In genomic region chr16:93581125-93581524, GRCm38 (mm10) we compare ENCODE assay signal across 25 mouse cellular contexts. TPM values are rescaled to one million over a fixed set of nuclear protein-coding genes. Genes with fewer than 3 reads are reported as not detected.
A peak's percentile ranks its signal among the peaks of the same experiment; 100 is the strongest.
DNase-seq lines count a peak whose midpoint lies in the region; ATAC-seq and TF ChIP-seq lines count a peak whose summit lies in the region.
"Had no signal": no experiment of that assay in that cellular context is flagged by ENCODE, and none has a peak within 500 bp of the region (broad histone marks: within the 10 kb centered on the region; RNA-seq: fewer than 3 reads in every experiment).

No protein-coding gene starts in this region.

- no peak overlapping the region for H3K4me2 ChIP-seq in heart, embryonic 14.5 days (ENCODE audit: low read length)
- H3K4me2 ChIP-seq in lung, embryonic 14.5 days = no peak overlapping the region
- H3K4me2 ChIP-seq: embryonic facial prominence, embryonic 12.5 days; forebrain, embryonic 15.5 days; hindbrain, embryonic 14.5 days; liver, embryonic 11.5 days; midbrain, embryonic 15.5 days had no signal

- H3K4me3 ChIP-seq in heart, embryonic 14.5 days (ENCODE audit: control insufficient read depth in 1 of 2, insufficient read depth in 1 of 2, low read depth in 1 of 2, low read length in 2 of 2) = no peak overlapping the region
- no peak overlapping the region for H3K4me3 ChIP-seq in lung, embryonic 14.5 days (ENCODE audit: low read depth, low read length)
- H3K4me3 ChIP-seq: embryonic facial prominence, embryonic 12.5 days; forebrain, embryonic 15.5 days; limb, embryonic 10.5 days; midbrain, embryonic 15.5 days had no signal

- H3K9ac ChIP-seq in heart, embryonic 14.5 days (ENCODE audit: low read length) = no peak overlapping the region
- no peak overlapping the region for H3K9ac ChIP-seq in lung, embryonic 14.5 days
- H3K9ac ChIP-seq: embryonic facial prominence, embryonic 12.5 days; forebrain, embryonic 15.5 days; hindbrain, embryonic 14.5 days; midbrain, embryonic 15.5 days had no signal

- DNase-seq in heart, adult 9 months (ENCODE audit: low spot score in 2 of 2) = no peak
- DNase-seq in lung, embryonic 14.5 days = peak; percentile 93
- DNase-seq in lung, postnatal 25 days (ENCODE audit: low spot score) = no peak
- peak; percentile 79 for DNase-seq in lung, postnatal 10 days
- no peak for DNase-seq in gastrocnemius, postnatal 14 days
- no peak for DNase-seq in thymus, postnatal 10 days (ENCODE audit: low spot score in 2 of 2)
- DNase-seq: cerebellum, adult 11-12 months; layer of hippocampus, postnatal 36 days; right cerebral cortex, adult 18-20 months; thymus, adult 18-20 months had no signal

- no peaks in the 10 kb centered on the region for H3K9me3 ChIP-seq in heart, embryonic 14.5 days (ENCODE audit: control insufficient read depth, low read length)
- no peaks in the 10 kb centered on the region for H3K9me3 ChIP-seq in lung, embryonic 14.5 days (ENCODE audit: low read depth, low read length)
- H3K9me3 ChIP-seq: embryonic facial prominence, embryonic 12.5 days; forebrain, embryonic 15.5 days; limb, embryonic 10.5 days; midbrain, embryonic 15.5 days had no signal

- peaks cover 9 to 16% of the 10 kb centered on the region in 2 experiments; a peak in 3 of 4 replicates for H3K4me1 ChIP-seq in heart, embryonic 14.5 days (ENCODE audit: control insufficient read depth in 2 of 2, insufficient read depth in 2 of 2, low read length in 2 of 2)
- H3K4me1 ChIP-seq in lung, embryonic 14.5 days (ENCODE audit: insufficient read depth) = 0 out of 2 replicates have a peak, but pooled peaks cover 3% of the 10 kb centered on the region
- H3K4me1 ChIP-seq: forebrain, embryonic 15.5 days; midbrain, embryonic 15.5 days had no signal

- ATAC-seq in heart, embryonic 14.5 days (ENCODE audit: insufficient number of reproducible peaks, insufficient read depth, low FRiP score, low read depth) = peak; percentile 74
- peak; percentile 98 for ATAC-seq in lung, embryonic 14.5 days (ENCODE audit: insufficient read depth)
- ATAC-seq: forebrain, embryonic 15.5 days; intestine, embryonic 16.5 days; midbrain, embryonic 15.5 days had no signal

- no peak for TF ChIP-seq CTCF in lung, embryonic 14.5 days (IDR thresholded peaks at IDR 0.05; ENCODE audit: low read depth)

- 21% methylated on average over 6 of the region's 6 CpGs for WGBS in heart, embryonic 14.5 days
- 23% methylated on average over 6 of the region's 6 CpGs for WGBS in lung, embryonic 14.5 days

- H3K27me3 ChIP-seq in heart, embryonic 14.5 days (ENCODE audit: control insufficient read depth, insufficient read depth, low read length) = no peaks in the 10 kb centered on the region
- no peaks in the 10 kb centered on the region for H3K27me3 ChIP-seq in lung, embryonic 14.5 days (ENCODE audit: insufficient read depth, low read length)
- H3K27me3 ChIP-seq: embryonic facial prominence, embryonic 12.5 days; forebrain, embryonic 15.5 days; midbrain, embryonic 15.5 days had no signal

- H3K27ac ChIP-seq in heart, embryonic 14.5 days (replicated peaks in 1 of 2; ENCODE audit: control insufficient read depth in 1 of 2, insufficient read depth in 1 of 2, low read depth in 2 of 2, low read length in 2 of 2) = peak overlapping the region; percentile 31 to 55; a peak in 3 of 4 replicates
- H3K27ac ChIP-seq in lung, embryonic 14.5 days (ENCODE audit: low read depth) = peak overlapping the region; percentile 76
- H3K27ac ChIP-seq: embryonic facial prominence, embryonic 12.5 days; forebrain, embryonic 15.5 days; hindbrain, embryonic 14.5 days; limb, embryonic 10.5 days; midbrain, embryonic 15.5 days had no signal

- intact Hi-C loops in gastrocnemius, postnatal 14 days (cut with DNase I; ENCODE audit: low total_unique reads) = no loop called here

- H3K36me3 ChIP-seq in heart, embryonic 14.5 days (ENCODE audit: control insufficient read depth, insufficient read depth, low read length) = peaks cover 13% of the 10 kb centered on the region
- peaks cover 18% of the 10 kb centered on the region for H3K36me3 ChIP-seq in lung, embryonic 14.5 days (ENCODE audit: insufficient read depth)
- H3K36me3 ChIP-seq: forebrain, embryonic 15.5 days had no signal

RNA-seq across cellular contexts. Expression of gene Setd4, which starts 22.7 kb away (rescaled TPM):
- polyA plus RNA-seq in heart, embryonic 14.5 days (2014; fragmentation: Nextera tagmentation; extraction: Ambion mirVana) = 4.0 and 6.0 TPM in 2 replicates
- 10.3 and 12.0 TPM in 2 replicates for polyA plus RNA-seq in lung, embryonic 14.5 days (2014; fragmentation: Nextera tagmentation; extraction: Ambion mirVana)
- 1 to 10 TPM in 1 of 2 experiments, under 1 TPM in 1; 0.62 to 1.5 TPM for total RNA-seq in gastrocnemius, postnatal 14 days (2021)

RNA-seq across cellular contexts. Expression of gene Cbr1, which starts 24.5 kb away (rescaled TPM):
- 56.2 and 60.9 TPM in 2 replicates for polyA plus RNA-seq in heart, embryonic 14.5 days (2014; fragmentation: Nextera tagmentation; extraction: Ambion mirVana)
- polyA plus RNA-seq in lung, embryonic 14.5 days (2014; fragmentation: Nextera tagmentation; extraction: Ambion mirVana) = 87.0 and 94.3 TPM in 2 replicates
- total RNA-seq in gastrocnemius, postnatal 14 days (2021) = 10 to 100 TPM; 19.0 to 22.3 TPM

RNA-seq across cellular contexts. Expression of gene Gm5678, which starts 46.8 kb away (rescaled TPM):
- not detected in 2 replicates for polyA plus RNA-seq in heart, embryonic 14.5 days (2014; fragmentation: Nextera tagmentation; extraction: Ambion mirVana)
- polyA plus RNA-seq in lung, embryonic 14.5 days (2014; fragmentation: Nextera tagmentation; extraction: Ambion mirVana) = not detected in 2 replicates
- total RNA-seq in gastrocnemius, postnatal 14 days (2021) = 1 to 10 TPM in 1 of 2 experiments, under 1 TPM in 1; 0.91 to 1.2 TPM
- total RNA-seq: common myeloid progenitor, adult 5-6 weeks; ES-E14; megakaryocyte, adult 5-6 weeks had no signal
- polyA plus RNA-seq: embryonic facial prominence, embryonic 12.5 days; forebrain, embryonic 15.5 days; gonadal fat pad, adult 2 months; hindbrain, embryonic 14.5 days; intestine, embryonic 16.5 days; kidney, embryonic 16.5 days; limb, embryonic 10.5 days; liver, embryonic 11.5 days; midbrain, embryonic 15.5 days; small intestine, adult 2 months; stomach, embryonic 14.5 days had no signal

Comparison
In these comparisons a context has a peak if more than half of its experiments do, and no peak if none do; other contexts are left out.
1. DNase-seq: peak in lung, embryonic 14.5 days (single experiment) and lung, postnatal 10 days (single experiment); none in heart, adult 9 months (0 of 2), lung, postnatal 25 days (single experiment), gastrocnemius, postnatal 14 days (single experiment) and thymus, postnatal 10 days (0 of 2).